Mouse (Mus musculus) forebrain, postnatal 0 days (tissue): ENCODE measurements around the gene Srebf1. TPM values are rescaled to one million over a fixed set of nuclear protein-coding genes. Genes with fewer than 3 reads are reported as not detected.

Experiments used
- ATAC-seq: fragments of 200-750 bp; cut with Nextera tagmentation; 2 replicates; pipeline ENCODE4 v1.8.0; 2017; ENCODE audit warnings: mild to moderate bottlenecking, moderate library complexity
- DNase-seq: peaks from one replicate; pipeline ENCODE4 v3.0.0-alpha.2; 2015
- H3K27ac ChIP-seq: fragments of 300-500 bp; sonication (generic); 2 replicates; pipeline ENCODE4 v1.5.1; 2014; ENCODE audit warnings: low read depth, mild to moderate bottlenecking, antibody characterized with exemption, low read length, moderate library complexity, mixed read lengths
- H3K27me3 ChIP-seq: fragments of 300-500 bp; sonication (generic); 2 replicates; pipeline ENCODE4 v1.6.1; 2014; ENCODE audit warnings: mild to moderate bottlenecking, low read length, mixed read lengths; ENCODE audit not compliant: insufficient read depth
- H3K36me3 ChIP-seq: fragments of 300-500 bp; sonication (generic); 2 replicates; pipeline ENCODE4 v1.6.1; 2014; ENCODE audit warnings: mild to moderate bottlenecking, moderate library complexity; ENCODE audit not compliant: insufficient read depth
- H3K4me1 ChIP-seq: fragments of 300-500 bp; sonication (generic); 2 replicates; pipeline ENCODE4 v1.6.1; 2014; ENCODE audit warnings: antibody characterized with exemption; ENCODE audit not compliant: insufficient read depth
- H3K4me2 ChIP-seq: fragments of 300-500 bp; sonication (generic); 2 replicates; pipeline ENCODE4 v1.6.1; 2014; ENCODE audit warnings: low read depth, mild to moderate bottlenecking, moderate library complexity
- H3K4me3 ChIP-seq: fragments of 300-500 bp; sonication (generic); 2 replicates; pipeline ENCODE4 v1.5.1; 2014; ENCODE audit warnings: low read depth, low read length, mixed read lengths
- H3K9ac ChIP-seq: fragments of 300-500 bp; sonication (generic); 2 replicates; pipeline ENCODE4 v1.6.1; 2014; ENCODE audit warnings: mild to moderate bottlenecking
- H3K9me3 ChIP-seq: fragments of 300-500 bp; sonication (generic); 2 replicates; pipeline ENCODE4 v1.6.1; 2016; ENCODE audit warnings: low read length
- CTCF ChIP-seq: sonication (generic); IDR thresholded peaks from 2 replicates; pipeline ENCODE4 v1.5.1; 2016; ENCODE audit warnings: antibody characterized with exemption, control low read depth, low read depth
- WGBS: fragments of 180-500 bp; shearing (Covaris S2); extraction: QIAGEN DNeasy Blood & Tissue Kit; methylation state at CpG from one replicate; pipeline ENCODE4 v1.1.7; 2014; 5-methylcytosine and 5-hydroxymethylcytosine counted together
- microRNA-seq, 2 experiments: library from miRNA; unstranded; fragments of <30 nt; microRNA quantifications; one replicate each; pipeline ENCODE4; 2016
- polyA plus RNA-seq: library from polyadenylated mRNA; unstranded; fragments of >200 nt; fragmentation: Nextera tagmentation; extraction: Ambion mirVana; gene quantifications from 2 replicates; pipeline ENCODE4 v1.2.1, GENCODE M21; 2015
- total RNA-seq: library from RNA; depleted of rRNA; stranded (reverse); fragments of >200 nt; gene quantifications from 2 replicates; pipeline ENCODE4 v1.2.3, GENCODE M21; 2014; rRNA removed

Srebf1 gene
- total and polyA plus RNA-seq, 2 experiments from 2014 or later, result 32.8 to 70.7 TPM

GRCm38 (mm10) chr11:60155690-60156089, 66.7 kb downstream of the Srebf1 start:
- Histone ChIP-seq H3K4me3 (no peak overlapping the region), H3K4me1 (0 out of 2 replicates have a peak, but pooled peaks cover 9% of the 10 kb centered on the region), H3K27me3 (no peaks in the 10 kb centered on the region), H3K9me3 (no peaks in the 10 kb centered on the region), H3K27ac (peak overlapping the region; percentile 69; the same call in 1 of the 2 replicates), H3K4me2 (no peak overlapping the region), H3K9ac (no peak overlapping the region), H3K36me3 (no peaks in the 10 kb centered on the region)
- no peak for DNase-seq
- TF ChIP-seq CTCF, result no peak
- 44% methylated on average over 5 of the region's 5 CpGs for WGBS
- ATAC-seq, result no peak

DNA sequence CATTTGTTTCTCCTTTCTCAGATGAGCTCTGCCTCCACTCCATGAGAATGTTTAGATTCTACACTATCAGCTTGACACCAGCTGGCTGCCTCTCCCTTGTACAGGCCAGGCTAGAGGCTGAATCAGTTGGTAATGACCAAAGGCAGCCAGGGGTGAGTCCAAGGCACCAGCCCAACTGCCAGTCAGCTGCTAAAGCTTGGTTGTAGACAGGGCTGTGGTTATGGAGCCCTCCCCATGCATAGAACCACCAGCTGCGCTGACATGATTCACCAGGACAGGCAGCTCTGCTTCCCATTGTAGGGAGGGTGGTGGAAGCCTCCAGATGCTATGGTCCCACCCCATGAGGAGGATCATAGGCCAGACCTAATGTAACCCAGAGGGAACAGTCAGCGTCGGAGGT, 68.4 kb downstream of the Srebf1 start:
- Histone ChIP-seq H3K4me1 (0 out of 2 replicates have a peak, but pooled peaks cover 5% of the 10 kb centered on the region), H3K4me2 (no peak overlapping the region), H3K9me3 (no peaks in the 10 kb centered on the region), H3K9ac (no peak overlapping the region), H3K27ac (no peak overlapping the region), H3K27me3 (no peaks in the 10 kb centered on the region), H3K36me3 (no peaks in the 10 kb centered on the region), H3K4me3 (no peak overlapping the region)
- TF ChIP-seq CTCF, result no peak
- WGBS, result 89% methylated on average over 3 of the region's 3 CpGs
- DNase-seq (no peak), ATAC-seq (no peak)

GRCm38 (mm10) chr11:60152339-60152738, 70.0 kb downstream of the Srebf1 start:
- 62% methylated on average over 1 of the region's 1 CpGs for WGBS
- no peaks in the 10 kb centered on the region for H3K27me3 ChIP-seq
- DNase-seq (no peak), ATAC-seq (no peak)
- no peaks in the 10 kb centered on the region for H3K4me1 ChIP-seq
- H3K4me3 ChIP-seq, result no peak overlapping the region
- no peak overlapping the region for H3K4me2 ChIP-seq
- H3K36me3 ChIP-seq, result peaks cover 3% of the 10 kb centered on the region; the same call in 1 of the 2 replicates
- TF ChIP-seq CTCF, result no peak
- no peaks in the 10 kb centered on the region for H3K9me3 ChIP-seq
- no peak overlapping the region for H3K9ac ChIP-seq
- no peak overlapping the region for H3K27ac ChIP-seq

- H3K4me2 ChIP-seq, result no peak overlapping the region
- no peaks in the 10 kb centered on the region for H3K27me3 ChIP-seq
- ATAC-seq (no peak), DNase-seq (no peak)
- TF ChIP-seq CTCF, result no peak
- H3K36me3 ChIP-seq, result peaks cover 13% of the 10 kb centered on the region; the same call in 1 of the 2 replicates
- no peak overlapping the region for H3K9ac ChIP-seq
- WGBS, result 66% methylated on average over 3 of the region's 3 CpGs
- H3K4me3 ChIP-seq, result no peak overlapping the region
- no peak overlapping the region for H3K27ac ChIP-seq
- no peaks in the 10 kb centered on the region for H3K4me1 ChIP-seq
- no peaks in the 10 kb centered on the region for H3K9me3 ChIP-seq
Measured at GRCm38 (mm10) chr11:60150677-60151076, 71.7 kb downstream of the Srebf1 start.

Small RNA genes lying within 50 kb of the gene (microRNA-seq; reads per million reads assigned to microRNA genes)
- gene Mir6921 (0 to 0.49 reads per million in 2 experiments), gene Mir6922 (0 reads per million in 2 experiments)

Other genes starting within 250 kb of the Srebf1 start
- gene Pemt, start 176.1 kb downstream of the Srebf1 start, total RNA-seq, result 7.9 and 16.2 TPM in 2 replicates
- gene Pemt, start 176.1 kb downstream of the Srebf1 start, polyA plus RNA-seq, result 14.2 and 14.4 TPM in 2 replicates
- 50.9 and 60.7 TPM in 2 replicates for gene Rai1, start 117.6 kb downstream of the Srebf1 start, total RNA-seq
- gene Rai1, start 117.6 kb downstream of the Srebf1 start, polyA plus RNA-seq, result 16.6 and 21.2 TPM in 2 replicates
- 72.0 and 80.8 TPM in 2 replicates for gene Tom1l2, start 130.3 kb upstream of the Srebf1 start, total RNA-seq
- gene Tom1l2, start 130.3 kb upstream of the Srebf1 start, polyA plus RNA-seq, result 37.2 and 44.3 TPM in 2 replicates
- gene Drc3, start 130.7 kb upstream of the Srebf1 start, total RNA-seq, result 13.0 and 15.5 TPM in 2 replicates
- 6.9 and 10.0 TPM in 2 replicates for gene Drc3, start 130.7 kb upstream of the Srebf1 start, polyA plus RNA-seq
- 30.8 and 35.7 TPM in 2 replicates for gene Gid4, start 194.6 kb upstream of the Srebf1 start, total RNA-seq
- gene Gid4, start 194.6 kb upstream of the Srebf1 start, polyA plus RNA-seq, result 14.8 and 22.6 TPM in 2 replicates
- 32.5 and 34.5 TPM in 2 replicates for gene Atpaf2, start 195.9 kb upstream of the Srebf1 start, total RNA-seq
- gene Atpaf2, start 195.9 kb upstream of the Srebf1 start, polyA plus RNA-seq, result 38.2 and 50.8 TPM in 2 replicates
- gene Drg2, start 232.0 kb upstream of the Srebf1 start, total RNA-seq, result 78.1 and 82.6 TPM in 2 replicates
- gene Drg2, start 232.0 kb upstream of the Srebf1 start, polyA plus RNA-seq, result 79.3 and 83.8 TPM in 2 replicates
- 0.24 and 0.54 TPM in 2 replicates for gene Myo15, start 246.8 kb upstream of the Srebf1 start, total RNA-seq
- 0.10 and 0.13 TPM in 2 replicates for gene Myo15, start 246.8 kb upstream of the Srebf1 start, polyA plus RNA-seq